Comparison of ENCODE assay signal across 9 mouse cellular contexts in the genomic region with DNA sequence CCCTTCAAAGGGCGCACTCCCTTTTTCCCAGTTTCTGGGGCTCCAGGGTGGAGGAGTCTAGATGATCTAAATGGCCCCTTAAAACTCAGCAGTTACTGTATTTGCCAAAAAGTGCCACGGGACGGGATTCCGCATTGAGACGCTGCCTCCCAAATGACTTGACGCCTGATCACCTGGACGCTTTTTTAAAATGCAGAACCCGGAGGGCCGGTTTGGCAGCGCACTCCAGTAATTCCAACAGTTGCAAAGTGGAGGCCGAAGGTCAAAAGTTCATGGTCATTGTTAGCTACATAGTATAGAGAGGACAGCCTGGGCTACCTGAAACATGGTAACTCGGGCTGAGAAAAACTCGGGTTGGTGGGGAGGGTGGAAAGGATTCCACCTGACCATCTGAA. TPM values are rescaled to one million over a fixed set of nuclear protein-coding genes. Genes with fewer than 3 reads are reported as not detected.
DNase-seq lines count a peak whose midpoint lies in the region; ATAC-seq lines count a peak whose summit lies in the region.
"Had no signal": no experiment of that assay in that cellular context is flagged by ENCODE, and none has a peak within 500 bp of the region (broad histone marks: within the 10 kb centered on the region; RNA-seq: fewer than 3 reads in every experiment).

No protein-coding gene starts in this region.

- H3K9me3 ChIP-seq in heart, embryonic 12.5 days (replicated peaks) = no peaks in the 10 kb centered on the region
- H3K9me3 ChIP-seq in hindbrain, embryonic 10.5 days = no peaks in the 10 kb centered on the region
- H3K9me3 ChIP-seq in midbrain, embryonic 10.5 days (replicated peaks) = no peaks in the 10 kb centered on the region

- peak overlapping the region; percentile 78 for H3K9ac ChIP-seq in heart, embryonic 12.5 days

- 2% methylated on average over 13 of the region's 13 CpGs for WGBS in heart, embryonic 12.5 days
- WGBS in hindbrain, embryonic 10.5 days = 5% methylated on average over 13 of the region's 13 CpGs
- 7% methylated on average over 13 of the region's 13 CpGs for WGBS in midbrain, embryonic 10.5 days

- no peak overlapping the region for H3K27ac ChIP-seq in heart, embryonic 12.5 days (ENCODE audit: poor library complexity, severe bottlenecking)
- peak overlapping the region; percentile 82 for H3K27ac ChIP-seq in hindbrain, embryonic 10.5 days
- peak overlapping the region; percentile 85 for H3K27ac ChIP-seq in midbrain, embryonic 10.5 days (replicated peaks)

- peaks cover 21% of the 10 kb centered on the region for H3K4me1 ChIP-seq in heart, embryonic 12.5 days (replicated peaks)
- peaks cover 23% of the 10 kb centered on the region for H3K4me1 ChIP-seq in hindbrain, embryonic 10.5 days (replicated peaks)
- peaks cover 19% of the 10 kb centered on the region for H3K4me1 ChIP-seq in midbrain, embryonic 10.5 days

- 0 out of 2 replicates have a peak, but pooled peaks cover 4% of the 10 kb centered on the region for H3K27me3 ChIP-seq in heart, embryonic 12.5 days (replicated peaks)
- H3K27me3 ChIP-seq in hindbrain, embryonic 10.5 days (ENCODE audit: insufficient read depth, poor library complexity, severe bottlenecking) = peaks cover 3% of the 10 kb centered on the region; the same call in 1 of the 2 replicates
- peaks cover 3% of the 10 kb centered on the region; the same call in 1 of the 2 replicates for H3K27me3 ChIP-seq in midbrain, embryonic 10.5 days (ENCODE audit: low read depth, poor library complexity, severe bottlenecking)

- DNase-seq in heart, adult 18-20 months = no peak
- DNase-seq in R1 (ENCODE audit: low read depth, low spot score) = peak; percentile 87
- peak; percentile 11 for DNase-seq in hindbrain, embryonic 10.5 days (ENCODE audit: low spot score)
- DNase-seq in midbrain, embryonic 10.5 days (ENCODE audit: low spot score) = no peak
- DNase-seq in layer of hippocampus, postnatal 36 days = no peak
- DNase-seq in thymus, adult 18-20 months = no peak
- no peak for DNase-seq in ovary, postnatal 36 days (ENCODE audit: low spot score)

- ATAC-seq in heart, embryonic 12.5 days (ENCODE audit: insufficient number of reproducible peaks, low FRiP score) = peak; percentile 30; the same call in 1 of the 2 replicates

- peaks cover 28% of the 10 kb centered on the region for H3K36me3 ChIP-seq in heart, embryonic 12.5 days
- peaks cover 35% of the 10 kb centered on the region for H3K36me3 ChIP-seq in hindbrain, embryonic 10.5 days
- H3K36me3 ChIP-seq in midbrain, embryonic 10.5 days = peaks cover 36% of the 10 kb centered on the region

- peak overlapping the region; percentile 90 for H3K4me2 ChIP-seq in heart, embryonic 12.5 days

- peak overlapping the region; percentile 87 for H3K4me3 ChIP-seq in heart, embryonic 12.5 days
- peak overlapping the region; percentile 69 for H3K4me3 ChIP-seq in hindbrain, embryonic 10.5 days
- peak overlapping the region; percentile 88 for H3K4me3 ChIP-seq in midbrain, embryonic 10.5 days

RNA-seq across cellular contexts. Expression of a gene that starts 0.5 kb away (rescaled TPM):
- polyA plus RNA-seq in heart, embryonic 12.5 days (2016; fragmentation: Nextera tagmentation; extraction: Ambion mirVana) = 32.3 and 36.8 TPM in 2 replicates
- total RNA-seq in heart, adult 18-20 months (2021) = under 1 TPM; 0.39 to 0.69 TPM
- polyA plus RNA-seq in hindbrain, embryonic 10.5 days (2016; fragmentation: Nextera tagmentation; extraction: Ambion mirVana) = 19.5 and 24.3 TPM in 2 replicates
- 22.6 and 24.6 TPM in 2 replicates for polyA plus RNA-seq in midbrain, embryonic 10.5 days (2016; fragmentation: Nextera tagmentation; extraction: Ambion mirVana)
- under 1 TPM; 0.37 to 0.53 TPM for total RNA-seq in layer of hippocampus, postnatal 36 days (2021)

RNA-seq across cellular contexts. Expression of a gene that starts 4.1 kb away (rescaled TPM):
- not detected in 2 replicates for polyA plus RNA-seq in heart, embryonic 12.5 days (2016; fragmentation: Nextera tagmentation; extraction: Ambion mirVana)
- total RNA-seq in heart, adult 18-20 months (2021) = not detected
- polyA plus RNA-seq in hindbrain, embryonic 10.5 days (2016; fragmentation: Nextera tagmentation; extraction: Ambion mirVana) = 0.09 TPM in 1 of 2 replicates, not detected in the other
- not detected in 2 replicates for polyA plus RNA-seq in midbrain, embryonic 10.5 days (2016; fragmentation: Nextera tagmentation; extraction: Ambion mirVana)
- total RNA-seq in layer of hippocampus, postnatal 36 days (2021) = not detected
- polyA plus RNA-seq: inflammation-experienced regulatory T-cells, adult 6 months had no signal

RNA-seq across cellular contexts. Expression of a gene that starts 23.9 kb away (rescaled TPM):
- polyA plus RNA-seq in heart, embryonic 12.5 days (2016; fragmentation: Nextera tagmentation; extraction: Ambion mirVana) = 137 and 139 TPM in 2 replicates
- total RNA-seq in heart, adult 18-20 months (2021) = 10 to 100 TPM; 90.7 to 95.9 TPM
- 125 and 142 TPM in 2 replicates for polyA plus RNA-seq in hindbrain, embryonic 10.5 days (2016; fragmentation: Nextera tagmentation; extraction: Ambion mirVana)
- polyA plus RNA-seq in midbrain, embryonic 10.5 days (2016; fragmentation: Nextera tagmentation; extraction: Ambion mirVana) = 126 and 138 TPM in 2 replicates
- 10 to 100 TPM; 77.7 to 78.1 TPM for total RNA-seq in layer of hippocampus, postnatal 36 days (2021)

RNA-seq across cellular contexts. Expression of a gene that starts 39.3 kb away (rescaled TPM):
- polyA plus RNA-seq in heart, embryonic 12.5 days (2016; fragmentation: Nextera tagmentation; extraction: Ambion mirVana) = 19.2 and 19.7 TPM in 2 replicates
- 10 to 100 TPM; 10.9 to 12.3 TPM for total RNA-seq in heart, adult 18-20 months (2021)
- 34.2 and 49.2 TPM in 2 replicates for polyA plus RNA-seq in hindbrain, embryonic 10.5 days (2016; fragmentation: Nextera tagmentation; extraction: Ambion mirVana)
- 41.7 and 47.0 TPM in 2 replicates for polyA plus RNA-seq in midbrain, embryonic 10.5 days (2016; fragmentation: Nextera tagmentation; extraction: Ambion mirVana)
- total RNA-seq in layer of hippocampus, postnatal 36 days (2021) = 10 to 100 TPM; 14.5 to 17.8 TPM

RNA-seq across cellular contexts. Expression of a gene that starts 54.8 kb away (rescaled TPM):
- polyA plus RNA-seq in heart, embryonic 12.5 days (2016; fragmentation: Nextera tagmentation; extraction: Ambion mirVana) = 0.08 and 0.17 TPM in 2 replicates
- not detected for total RNA-seq in heart, adult 18-20 months (2021)
- polyA plus RNA-seq in hindbrain, embryonic 10.5 days (2016; fragmentation: Nextera tagmentation; extraction: Ambion mirVana) = 0.11 and 0.14 TPM in 2 replicates
- polyA plus RNA-seq in midbrain, embryonic 10.5 days (2016; fragmentation: Nextera tagmentation; extraction: Ambion mirVana) = 0.10 TPM in 1 of 2 replicates, not detected in the other
- total RNA-seq in layer of hippocampus, postnatal 36 days (2021) = 10 to 100 TPM; 14.9 to 18.0 TPM
- polyA plus RNA-seq: inflammation-experienced regulatory T-cells, adult 6 months had no signal

Comparison
In these comparisons a context has a peak if more than half of its experiments do, and no peak if none do; other contexts are left out.
1. DNase-seq: peak in R1 (single experiment) and hindbrain, embryonic 10.5 days (single experiment); none in heart, adult 18-20 months (0 of 2), midbrain, embryonic 10.5 days (single experiment), layer of hippocampus, postnatal 36 days (0 of 2), thymus, adult 18-20 months (0 of 2) and ovary, postnatal 36 days (single experiment).
2. Peak in every context shown above with its lines, with median percentiles within 50 percentile points of each other: H3K4me3 ChIP-seq.